Mouse (Mus musculus) stomach, postnatal 0 days (tissue): ENCODE data around the gene Ccdc93.
A peak's percentile ranks its signal among the peaks of the same experiment; 100 is the strongest.

Experiments
- CTCF ChIP-seq: IDR thresholded peaks from 2 replicates; pipeline ENCODE4 v1.5.1; 2016; ENCODE audit warnings: antibody characterized with exemption, low read depth, mild to moderate bottlenecking, moderate library complexity
- EP300 ChIP-seq: optimal IDR thresholded peaks from 2 replicates; pipeline ENCODE3; 2016; ENCODE audit warnings: antibody characterized with exemption

DNA sequence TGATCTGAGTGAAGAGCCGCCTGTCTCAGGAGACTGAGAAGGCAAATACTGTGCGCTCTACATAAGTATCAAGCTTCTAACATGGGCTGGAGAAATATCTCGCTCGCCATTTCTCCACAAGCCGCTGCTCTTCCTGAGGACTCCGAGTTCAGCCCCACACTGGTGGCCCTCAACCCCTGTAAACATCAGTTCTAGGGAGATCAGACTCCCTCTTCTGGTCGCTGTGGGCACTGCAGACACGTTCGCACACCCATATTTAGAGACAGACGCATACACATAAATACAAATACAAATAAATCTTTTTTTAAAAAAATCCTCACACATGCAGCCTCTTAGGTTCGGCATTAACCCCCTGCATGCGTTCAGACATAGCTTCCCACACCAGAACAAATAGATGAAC, 41.3 kb upstream of the Ccdc93 start:
- TF ChIP-seq CTCF, result peak; percentile 41
- TF ChIP-seq EP300, result no peak
